Mouse (Mus musculus): ENCODE results near the gene Btn1a1. TPM values are rescaled to one million over a fixed set of nuclear protein-coding genes. Genes with fewer than 3 reads are reported as not detected.

Gene Btn1a1
- 0.07 TPM in 1 of 2 replicates, not detected in the other for polyA plus RNA-seq (2015; fragmentation: Nextera tagmentation; extraction: Ambion mirVana)

- H3K4me2 ChIP-seq = peak within 1 kb of the TSS; percentile 73
- peaks cover 22% of the 10 kb centered on the region for H3K4me1 ChIP-seq (replicated peaks)
- H3K27me3 ChIP-seq = peaks cover 11% of the 10 kb centered on the region; the same call in 1 of the 2 replicates
- no peak for ATAC-seq (ENCODE audit: low read depth)
- H3K27ac ChIP-seq (replicated peaks) = no peak within 1 kb of the TSS
- peak within 1 kb of the TSS; percentile 55 for H3K4me3 ChIP-seq
- H3K36me3 ChIP-seq = no peaks in the 10 kb centered on the region
- H3K9me3 ChIP-seq = no peaks in the 10 kb centered on the region
- 4% methylated on average over 7 of the region's 7 CpGs for WGBS
- peak within 1 kb of the TSS; percentile 74 for H3K9ac ChIP-seq
Measured at GRCm38 (mm10) chr13:23465600-23466109, at the start of gene Btn1a1. Gene Btn1a1 (minus strand): TSS chr13:23465901.

- Histone ChIP-seq H3K9me3 (no peaks in the 10 kb centered on the region), H3K27ac (replicated peaks) (no peak overlapping the region), H3K4me2 (no peak overlapping the region), H3K4me3 (no peak overlapping the region), H3K9ac (no peak overlapping the region), H3K27me3 (no peaks in the 10 kb centered on the region), H3K36me3 (no peaks in the 10 kb centered on the region), H3K4me1 (replicated peaks) (peaks cover 19% of the 10 kb centered on the region)
- 80% methylated on average over 5 of the region's 5 CpGs for WGBS
- no peak for ATAC-seq (ENCODE audit: low read depth)
Measured at GRCm38 (mm10) chr13:23515281-23515680, 49.6 kb upstream of the Btn1a1 start.

- Histone ChIP-seq H3K4me3 (no peak overlapping the region), H3K27me3 (no peaks in the 10 kb centered on the region), H3K27ac (replicated peaks) (no peak overlapping the region), H3K4me2 (no peak overlapping the region), H3K4me1 (replicated peaks) (peaks cover 9% of the 10 kb centered on the region), H3K36me3 (no peaks in the 10 kb centered on the region), H3K9me3 (no peaks in the 10 kb centered on the region), H3K9ac (no peak overlapping the region)
- no peak for ATAC-seq (ENCODE audit: low read depth)
- 87% methylated on average over 1 of the region's 1 CpGs for WGBS
Measured at GRCm38 (mm10) chr13:23513517-23513916, 47.8 kb upstream of the Btn1a1 start.

- Histone ChIP-seq H3K4me1 (replicated peaks) (peaks cover 8% of the 10 kb centered on the region), H3K9ac (no peak overlapping the region), H3K36me3 (no peaks in the 10 kb centered on the region), H3K9me3 (no peaks in the 10 kb centered on the region), H3K27me3 (no peaks in the 10 kb centered on the region; the same call in 1 of the 2 replicates), H3K4me2 (no peak overlapping the region), H3K4me3 (no peak overlapping the region), H3K27ac (replicated peaks) (no peak overlapping the region)
- no peak for ATAC-seq (ENCODE audit: low read depth)
- 33% methylated on average over 1 of the region's 1 CpGs for WGBS
Measured at GRCm38 (mm10) chr13:23510127-23510526, 44.4 kb upstream of the Btn1a1 start.

GRCm38 (mm10) chr13:23506819-23507515 is 41.3 kb upstream of the Btn1a1 start:
- Histone ChIP-seq H3K4me2 (peak overlapping the region; percentile 43), H3K27me3 (no peaks in the 10 kb centered on the region; the same call in 1 of the 2 replicates)

GRCm38 (mm10) chr13:23506351-23506750 is 40.6 kb upstream of the Btn1a1 start:
- Histone ChIP-seq H3K27me3 (no peaks in the 10 kb centered on the region; the same call in 1 of the 2 replicates), H3K27ac (replicated peaks) (no peak overlapping the region), H3K4me3 (peak overlapping the region; percentile 13; the same call in 1 of the 2 replicates), H3K4me1 (replicated peaks) (peaks cover 8% of the 10 kb centered on the region), H3K36me3 (no peaks in the 10 kb centered on the region), H3K9ac (no peak overlapping the region), H3K4me2 (peak overlapping the region; percentile 43), H3K9me3 (no peaks in the 10 kb centered on the region)
- 3% methylated on average over 13 of the region's 13 CpGs for WGBS
- no peak for ATAC-seq (ENCODE audit: low read depth)

More at GRCm38 (mm10) chr13:23506819-23507515, 41.3 kb upstream of the Btn1a1 start:
- H3K36me3 ChIP-seq = no peaks in the 10 kb centered on the region
- H3K27ac ChIP-seq (replicated peaks) = no peak overlapping the region
- WGBS = 18% methylated on average over 14 of the region's 14 CpGs
- no peaks in the 10 kb centered on the region for H3K9me3 ChIP-seq
- H3K4me3 ChIP-seq = no peak overlapping the region
- H3K9ac ChIP-seq = no peak overlapping the region
- ATAC-seq (ENCODE audit: low read depth) = no peak
- H3K4me1 ChIP-seq (replicated peaks) = peaks cover 8% of the 10 kb centered on the region

GRCm38 (mm10) chr13:23505662-23506345 is 40.1 kb upstream of the Btn1a1 start:
- Histone ChIP-seq H3K4me2 (peak overlapping the region; percentile 43), H3K27me3 (no peaks in the 10 kb centered on the region; the same call in 1 of the 2 replicates), H3K27ac (replicated peaks) (no peak overlapping the region), H3K4me1 (replicated peaks) (peaks cover 8% of the 10 kb centered on the region), H3K9me3 (no peaks in the 10 kb centered on the region), H3K4me3 (peak overlapping the region; percentile 13), H3K36me3 (no peaks in the 10 kb centered on the region), H3K9ac (0 out of 2 replicates have a peak overlapping the region, but pooled peaks have one; percentile 23)
- WGBS = 6% methylated on average over 14 of the region's 14 CpGs
- ATAC-seq (ENCODE audit: low read depth) = peak; percentile 32; the same call in 1 of the 2 replicates

- WGBS = 2% methylated on average over 9 of the region's 9 CpGs
- H3K4me2 ChIP-seq = peak overlapping the region; percentile 26
- H3K4me1 ChIP-seq (replicated peaks) = peaks cover 8% of the 10 kb centered on the region
- no peak overlapping the region for H3K27ac ChIP-seq (replicated peaks)
- ATAC-seq (ENCODE audit: low read depth) = no peak
- no peak overlapping the region for H3K9ac ChIP-seq
- peaks cover 8% of the 10 kb centered on the region for H3K27me3 ChIP-seq
- no peaks in the 10 kb centered on the region for H3K9me3 ChIP-seq
- no peaks in the 10 kb centered on the region for H3K36me3 ChIP-seq
- H3K4me3 ChIP-seq = no peak overlapping the region
Measured at GRCm38 (mm10) chr13:23503797-23504196, 38.1 kb upstream of the Btn1a1 start.

- ATAC-seq (ENCODE audit: low read depth) = no peak
- H3K9me3 ChIP-seq = no peaks in the 10 kb centered on the region
- no peak overlapping the region for H3K4me2 ChIP-seq
Measured at GRCm38 (mm10) chr13:23502916-23503315, 37.2 kb upstream of the Btn1a1 start.

GRCm38 (mm10) chr13:23502031-23502567 is 36.4 kb upstream of the Btn1a1 start:
- H3K27ac ChIP-seq (replicated peaks) = no peak overlapping the region
- no peak overlapping the region for H3K4me3 ChIP-seq
- no peaks in the 10 kb centered on the region for H3K36me3 ChIP-seq
- ATAC-seq (ENCODE audit: low read depth) = no peak
- H3K9me3 ChIP-seq = no peaks in the 10 kb centered on the region
- no peak overlapping the region for H3K9ac ChIP-seq
- H3K27me3 ChIP-seq = peaks cover 17% of the 10 kb centered on the region
- no peak overlapping the region for H3K4me2 ChIP-seq
- peaks cover 16% of the 10 kb centered on the region for H3K4me1 ChIP-seq (replicated peaks)
- WGBS = 40% methylated on average over 9 of the region's 9 CpGs

More at GRCm38 (mm10) chr13:23502916-23503315, 37.2 kb upstream of the Btn1a1 start:
- Histone ChIP-seq H3K9ac (no peak overlapping the region), H3K4me1 (replicated peaks) (peaks cover 16% of the 10 kb centered on the region), H3K27ac (replicated peaks) (no peak overlapping the region), H3K36me3 (no peaks in the 10 kb centered on the region), H3K4me3 (no peak overlapping the region), H3K27me3 (peaks cover 14% of the 10 kb centered on the region)
- 45% methylated on average over 4 of the region's 4 CpGs for WGBS

- Histone ChIP-seq H3K36me3 (no peaks in the 10 kb centered on the region), H3K27me3 (peaks cover 21% of the 10 kb centered on the region), H3K4me1 (replicated peaks) (peaks cover 16% of the 10 kb centered on the region), H3K27ac (replicated peaks) (no peak overlapping the region), H3K4me2 (no peak overlapping the region), H3K9me3 (no peaks in the 10 kb centered on the region), H3K4me3 (no peak overlapping the region), H3K9ac (no peak overlapping the region)
- ATAC-seq (ENCODE audit: low read depth) = no peak
- WGBS = 20% methylated on average over 5 of the region's 5 CpGs
Measured at GRCm38 (mm10) chr13:23501511-23501910, 35.8 kb upstream of the Btn1a1 start.
